In genomic region chr13:107918478-107918877, GRCm38 (mm10) we compare ENCODE assay signal across 15 mouse cellular contexts.
"Had no signal": no experiment of that assay in that cellular context is flagged by ENCODE, and none has a peak within 500 bp of the region (broad histone marks: within the 10 kb centered on the region; RNA-seq: fewer than 3 reads in every experiment).

No protein-coding gene starts in this region.

- H3K27me3 ChIP-seq: neural tube, embryonic 15.5 days; stomach, embryonic 15.5 days had no signal

- H3K36me3 ChIP-seq: neural tube, embryonic 15.5 days; stomach, embryonic 15.5 days had no signal

- H3K9ac ChIP-seq: neural tube, embryonic 15.5 days; stomach, embryonic 15.5 days had no signal

- H3K9me3 ChIP-seq: neural tube, embryonic 15.5 days; stomach, embryonic 15.5 days had no signal

- H3K27ac ChIP-seq: neural tube, embryonic 15.5 days; stomach, embryonic 15.5 days; stomach, postnatal 0 days had no signal

- H3K4me3 ChIP-seq: neural tube, embryonic 15.5 days; stomach, embryonic 15.5 days had no signal

- H3K4me2 ChIP-seq: neural tube, embryonic 15.5 days; stomach, embryonic 15.5 days had no signal

- DNase-seq: retina, postnatal 1 day; right cerebral cortex, adult 18-20 months; right cerebral cortex, postnatal 14 days; right cerebral cortex, postnatal 25 days; right cerebral cortex, postnatal 4 days; spleen, adult 18-20 months; thymus, adult 18-20 months; thymus, adult 2 months; thymus, postnatal 14 days; thymus, postnatal 25 days; thymus, postnatal 36 days; thymus, postnatal 4 days had no signal
